Mouse (Mus musculus): ENCODE measurements around the gene Slc25a23. TPM values are rescaled to one million over a fixed set of nuclear protein-coding genes. Genes with fewer than 3 reads are reported as not detected.

Slc25a23 gene
- polyA plus RNA-seq, 1 experiment from 2014 or later = 11.6 TPM

DNA sequence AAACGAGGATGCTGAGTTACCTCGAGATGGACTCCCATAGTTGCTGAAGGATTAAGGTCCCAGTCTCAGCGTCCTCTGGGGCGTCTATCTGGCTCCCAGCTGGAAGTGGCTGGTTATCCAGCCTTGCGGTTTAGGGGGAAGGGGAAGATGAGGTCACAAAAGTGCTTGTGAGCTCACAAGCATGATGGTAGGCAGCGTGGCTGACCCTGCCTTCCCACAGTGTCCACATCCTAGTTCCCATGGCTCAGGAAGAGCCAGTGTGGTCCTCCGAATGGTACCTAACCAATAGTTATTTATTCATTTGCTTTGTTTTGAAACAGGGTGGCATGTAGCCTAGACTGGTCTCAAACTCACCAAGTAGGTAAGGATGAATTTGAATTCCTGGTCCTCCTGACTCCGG lies 18.1 kb downstream of the Slc25a23 start, which contains the start of gene Slc25a41:
TSS of gene Slc25a41 (minus strand) at position 101 of the 400 bp plus-strand sequence.
- 65% methylated on average over 8 of the region's 8 CpGs for WGBS (ENCODE audit: insufficient replicate concordance)
- H3K4me3 ChIP-seq (ENCODE audit: low read depth, low read length) = no peak within 1 kb of the TSS

GRCm38 (mm10) chr17:57038978-57039377 lies 20.7 kb downstream of the Slc25a23 start:
- Histone ChIP-seq H3K9me3 (replicated peaks; ENCODE audit: control insufficient read depth, low read length) (no peaks in the 10 kb centered on the region), H3K4me2 (no peak overlapping the region), H3K27me3 (ENCODE audit: control insufficient read depth, insufficient read depth, low read length) (peaks cover 11% of the 10 kb centered on the region), H3K9ac (ENCODE audit: low read depth, low read length) (no peak overlapping the region), H3K36me3 (ENCODE audit: control insufficient read depth, insufficient read depth, low read length) (no peaks in the 10 kb centered on the region), H3K27ac (ENCODE audit: low read depth, low read length) (no peak overlapping the region), H3K4me1 (ENCODE audit: control insufficient read depth, insufficient read depth, low read length) (peaks cover 3% of the 10 kb centered on the region; the same call in 1 of the 2 replicates), H3K4me3 (ENCODE audit: low read depth, low read length) (no peak overlapping the region)
- ATAC-seq (replicated peaks; ENCODE audit: insufficient number of reproducible peaks, low FRiP score, low TSS enrichment) = no peak
- 35% methylated on average over 8 of the region's 8 CpGs for WGBS (ENCODE audit: insufficient replicate concordance)

More for the DNA sequence above, 18.1 kb downstream of the Slc25a23 start, which contains the start of gene Slc25a41:
- Histone ChIP-seq H3K27me3 (ENCODE audit: control insufficient read depth, insufficient read depth, low read length) (peaks cover 11% of the 10 kb centered on the region), H3K36me3 (ENCODE audit: control insufficient read depth, insufficient read depth, low read length) (no peaks in the 10 kb centered on the region), H3K4me1 (ENCODE audit: control insufficient read depth, insufficient read depth, low read length) (peaks cover 3% of the 10 kb centered on the region; the same call in 1 of the 2 replicates), H3K9me3 (replicated peaks; ENCODE audit: control insufficient read depth, low read length) (no peaks in the 10 kb centered on the region), H3K9ac (ENCODE audit: low read depth, low read length) (no peak within 1 kb of the TSS), H3K4me2 (no peak within 1 kb of the TSS), H3K27ac (ENCODE audit: low read depth, low read length) (no peak within 1 kb of the TSS)
- no peak for ATAC-seq (replicated peaks; ENCODE audit: insufficient number of reproducible peaks, low FRiP score, low TSS enrichment)

DNA sequence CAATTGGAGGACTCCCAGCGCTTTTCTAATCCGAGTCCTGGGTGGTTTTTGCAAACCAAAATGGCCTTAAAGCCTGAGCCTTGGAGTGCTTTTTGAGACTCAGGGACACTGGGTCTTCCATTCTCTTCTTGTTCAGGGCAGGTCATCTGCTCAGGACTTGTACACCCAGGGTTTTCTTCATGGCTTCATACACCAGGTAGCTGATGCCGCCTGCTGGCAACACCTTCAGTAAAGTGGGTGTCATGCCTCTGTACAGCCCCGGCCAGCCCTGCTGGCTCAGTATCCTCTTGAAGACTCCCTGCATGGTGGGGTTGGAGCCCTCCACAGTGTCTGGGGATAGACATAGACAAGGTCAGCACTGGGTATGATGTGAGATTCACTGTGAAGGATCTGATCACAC lies 26.8 kb downstream of the Slc25a23 start:
- no peak for ATAC-seq (replicated peaks; ENCODE audit: insufficient number of reproducible peaks, low FRiP score, low TSS enrichment)
- Histone ChIP-seq H3K9me3 (replicated peaks; ENCODE audit: control insufficient read depth, low read length) (no peaks in the 10 kb centered on the region), H3K9ac (ENCODE audit: low read depth, low read length) (no peak overlapping the region), H3K36me3 (ENCODE audit: control insufficient read depth, insufficient read depth, low read length) (peaks cover 4% of the 10 kb centered on the region), H3K4me1 (ENCODE audit: control insufficient read depth, insufficient read depth, low read length) (peaks cover 13% of the 10 kb centered on the region), H3K27me3 (ENCODE audit: control insufficient read depth, insufficient read depth, low read length) (no peaks in the 10 kb centered on the region), H3K4me3 (ENCODE audit: low read depth, low read length) (no peak overlapping the region), H3K27ac (ENCODE audit: low read depth, low read length) (no peak overlapping the region), H3K4me2 (peak overlapping the region; percentile 68)
- 78% methylated on average over 4 of the region's 4 CpGs for WGBS (ENCODE audit: insufficient replicate concordance)

- H3K4me3 ChIP-seq (ENCODE audit: low read depth, low read length) = peak overlapping the region; percentile 97
- H3K4me2 ChIP-seq = peak overlapping the region; percentile 68
- H3K36me3 ChIP-seq (ENCODE audit: control insufficient read depth, insufficient read depth, low read length) = peaks cover 10% of the 10 kb centered on the region
- WGBS (ENCODE audit: insufficient replicate concordance) = under 1% methylated on average over 37 of the region's 38 CpGs
- H3K27ac ChIP-seq (ENCODE audit: low read depth, low read length) = peak overlapping the region; percentile 81
- peak; percentile 98 for ATAC-seq (replicated peaks; ENCODE audit: insufficient number of reproducible peaks, low FRiP score, low TSS enrichment)
- no peaks in the 10 kb centered on the region for H3K27me3 ChIP-seq (ENCODE audit: control insufficient read depth, insufficient read depth, low read length)
- no peaks in the 10 kb centered on the region for H3K9me3 ChIP-seq (replicated peaks; ENCODE audit: control insufficient read depth, low read length)
- peak overlapping the region; percentile 65 for H3K9ac ChIP-seq (ENCODE audit: low read depth, low read length)
- peaks cover 13% of the 10 kb centered on the region for H3K4me1 ChIP-seq (ENCODE audit: control insufficient read depth, insufficient read depth, low read length)
Observed at GRCm38 (mm10) chr17:57031661-57032420, 27.8 kb downstream of the Slc25a23 start.

DNA sequence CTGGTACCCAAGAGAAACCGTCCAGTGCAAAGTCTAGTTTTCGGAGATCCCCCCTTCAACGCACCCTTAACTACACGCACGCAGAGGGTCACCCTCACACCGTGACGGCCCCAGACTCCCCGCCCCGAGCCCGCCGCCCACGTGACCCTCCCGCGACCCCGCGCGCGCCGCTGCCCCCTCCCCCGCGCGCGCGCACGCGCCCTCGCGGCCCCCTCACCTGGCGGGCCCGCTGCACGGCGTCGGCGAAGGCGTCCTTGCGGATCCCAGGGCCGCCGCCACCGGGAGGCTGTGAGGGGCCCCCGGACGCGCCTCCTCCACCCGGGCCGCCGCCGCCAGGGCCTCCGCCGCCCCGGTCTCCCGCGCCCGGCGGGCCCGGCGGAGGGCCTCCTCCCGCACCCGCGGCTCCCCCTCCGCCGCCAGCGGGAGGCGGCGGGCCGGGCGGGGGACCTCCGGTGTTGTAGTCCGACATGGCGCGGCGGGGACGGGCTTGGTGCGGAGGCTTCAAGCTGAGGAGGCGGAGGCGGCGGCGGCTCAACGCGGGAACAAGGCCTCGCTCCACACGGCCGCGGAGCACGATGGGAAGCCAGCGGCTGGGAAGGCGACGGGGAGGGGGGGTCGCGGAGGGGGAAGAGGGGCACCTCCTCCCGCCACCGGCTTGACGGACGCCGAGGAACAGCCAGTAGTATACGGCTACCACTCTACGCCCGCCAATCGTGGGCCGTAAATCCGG lies 28.6 kb downstream of the Slc25a23 start, which contains the start of gene Khsrp:
TSS of gene Khsrp (minus strand) at position 592 of the 730 bp plus-strand sequence.
- peak within 1 kb of the TSS; percentile 97 for H3K4me3 ChIP-seq (ENCODE audit: low read depth, low read length)
- H3K4me1 ChIP-seq (ENCODE audit: control insufficient read depth, insufficient read depth, low read length) = peaks cover 13% of the 10 kb centered on the region
- H3K4me2 ChIP-seq = peak within 1 kb of the TSS; percentile 98
- H3K36me3 ChIP-seq (ENCODE audit: control insufficient read depth, insufficient read depth, low read length) = peaks cover 15% of the 10 kb centered on the region
- WGBS (ENCODE audit: insufficient replicate concordance) = under 1% methylated on average over 51 of the region's 99 CpGs
- ATAC-seq (replicated peaks; ENCODE audit: insufficient number of reproducible peaks, low FRiP score, low TSS enrichment) = no peak
- H3K27me3 ChIP-seq (ENCODE audit: control insufficient read depth, insufficient read depth, low read length) = no peaks in the 10 kb centered on the region
- H3K27ac ChIP-seq (ENCODE audit: low read depth, low read length) = peak within 1 kb of the TSS; percentile 96
- peak within 1 kb of the TSS; percentile 98 for H3K9ac ChIP-seq (ENCODE audit: low read depth, low read length)
- H3K9me3 ChIP-seq (replicated peaks; ENCODE audit: control insufficient read depth, low read length) = no peaks in the 10 kb centered on the region

- ATAC-seq (replicated peaks; ENCODE audit: insufficient number of reproducible peaks, low FRiP score, low TSS enrichment) = no peak
- peak overlapping the region; percentile 98 for H3K4me2 ChIP-seq
- no peaks in the 10 kb centered on the region for H3K9me3 ChIP-seq (replicated peaks; ENCODE audit: control insufficient read depth, low read length)
- peaks cover 13% of the 10 kb centered on the region for H3K4me1 ChIP-seq (ENCODE audit: control insufficient read depth, insufficient read depth, low read length)
- no peaks in the 10 kb centered on the region for H3K27me3 ChIP-seq (ENCODE audit: control insufficient read depth, insufficient read depth, low read length)
- WGBS (ENCODE audit: insufficient replicate concordance) = 33% methylated on average over 8 of the region's 8 CpGs
- H3K4me3 ChIP-seq (ENCODE audit: low read depth, low read length) = peak overlapping the region; percentile 97
- 0 out of 2 replicates have a peak overlapping the region, but pooled peaks have one; percentile 96 for H3K27ac ChIP-seq (ENCODE audit: low read depth, low read length)
- H3K9ac ChIP-seq (ENCODE audit: low read depth, low read length) = peak overlapping the region; percentile 98
- H3K36me3 ChIP-seq (ENCODE audit: control insufficient read depth, insufficient read depth, low read length) = peaks cover 23% of the 10 kb centered on the region
Observed at GRCm38 (mm10) chr17:57029691-57030090, 30.0 kb downstream of the Slc25a23 start.

DNA sequence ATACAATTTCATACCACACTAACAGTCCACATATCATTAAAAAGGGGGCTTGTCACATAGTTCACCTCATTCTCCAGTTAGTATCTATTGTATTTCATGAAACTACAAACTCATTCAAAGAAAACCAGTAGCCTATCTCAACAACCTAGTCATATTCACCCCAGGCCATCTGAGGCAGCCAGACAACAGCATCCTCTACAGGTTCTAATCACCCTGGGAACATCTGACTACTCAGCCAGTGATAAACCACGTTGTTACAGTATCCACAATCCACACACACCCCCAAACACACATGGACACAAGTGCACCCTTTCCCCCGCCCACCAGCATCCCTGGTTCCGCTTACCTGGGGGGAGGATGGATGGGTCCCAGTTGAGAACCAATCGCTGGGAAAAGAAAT lies 32.2 kb downstream of the Slc25a23 start:
- no peaks in the 10 kb centered on the region for H3K27me3 ChIP-seq (ENCODE audit: control insufficient read depth, insufficient read depth, low read length)
- no peak overlapping the region for H3K4me2 ChIP-seq
- H3K9ac ChIP-seq (ENCODE audit: low read depth, low read length) = no peak overlapping the region
- H3K9me3 ChIP-seq (replicated peaks; ENCODE audit: control insufficient read depth, low read length) = no peaks in the 10 kb centered on the region
- H3K4me3 ChIP-seq (ENCODE audit: low read depth, low read length) = no peak overlapping the region
- H3K36me3 ChIP-seq (ENCODE audit: control insufficient read depth, insufficient read depth, low read length) = peaks cover 46% of the 10 kb centered on the region
- H3K4me1 ChIP-seq (ENCODE audit: control insufficient read depth, insufficient read depth, low read length) = peaks cover 13% of the 10 kb centered on the region
- no peak for ATAC-seq (replicated peaks; ENCODE audit: insufficient number of reproducible peaks, low FRiP score, low TSS enrichment)
- WGBS (ENCODE audit: insufficient replicate concordance) = 82% methylated on average over 4 of the region's 4 CpGs
- H3K27ac ChIP-seq (ENCODE audit: low read depth, low read length) = no peak overlapping the region

- no peak overlapping the region for H3K9ac ChIP-seq (ENCODE audit: low read depth, low read length)
- H3K4me3 ChIP-seq (ENCODE audit: low read depth, low read length) = no peak overlapping the region
- ATAC-seq (replicated peaks; ENCODE audit: insufficient number of reproducible peaks, low FRiP score, low TSS enrichment) = no peak
- no peaks in the 10 kb centered on the region for H3K9me3 ChIP-seq (replicated peaks; ENCODE audit: control insufficient read depth, low read length)
- H3K27me3 ChIP-seq (ENCODE audit: control insufficient read depth, insufficient read depth, low read length) = no peaks in the 10 kb centered on the region
- no peak overlapping the region for H3K4me2 ChIP-seq
- H3K4me1 ChIP-seq (ENCODE audit: control insufficient read depth, insufficient read depth, low read length) = no peaks in the 10 kb centered on the region
- peaks cover 43% of the 10 kb centered on the region for H3K36me3 ChIP-seq (ENCODE audit: control insufficient read depth, insufficient read depth, low read length)
- WGBS (ENCODE audit: insufficient replicate concordance) = 87% methylated on average over 5 of the region's 5 CpGs
- no peak overlapping the region for H3K27ac ChIP-seq (ENCODE audit: low read depth, low read length)
Observed at GRCm38 (mm10) chr17:57020960-57021359, 38.7 kb downstream of the Slc25a23 start.

Measured in heart, embryonic 11.5 days (tissue).